ENCODE assay signal across 8 mouse cellular contexts in genomic region chr9:63816540-63816939, GRCm38 (mm10). TPM values are rescaled to one million over a fixed set of nuclear protein-coding genes. Genes with fewer than 3 reads are reported as not detected.
A peak's percentile ranks its signal among the peaks of the same experiment; 100 is the strongest.
DNase-seq lines count a peak whose midpoint lies in the region; TF ChIP-seq lines count a peak whose summit lies in the region.

No protein-coding gene starts in this region.

- WGBS in small intestine, adult 2 months = 76% methylated on average over 2 of the region's 2 CpGs

- H3K4me1 ChIP-seq in small intestine, adult 2 months (ENCODE audit: control insufficient read depth, insufficient read depth, insufficient read length, low read length) = no peaks in the 10 kb centered on the region

- H3K36me3 ChIP-seq in small intestine, adult 2 months (ENCODE audit: control insufficient read depth, insufficient read depth, low read length) = no peaks in the 10 kb centered on the region

- peak; percentile 18 for DNase-seq in kidney, adult 9 months
- no peak for DNase-seq in kidney, adult 18-20 months
- peak; percentile 18 to 29 for DNase-seq in CD8-positive naive resting alpha-beta T cell, adult 2 months (ENCODE audit: low read depth in 2 of 2, low spot score in 2 of 2)
- DNase-seq in R1 (ENCODE audit: low read depth, low spot score) = peak; percentile 63
- DNase-seq in ovary, postnatal 36 days (ENCODE audit: low spot score) = no peak
- no peak for DNase-seq in Muller cell, postnatal 12 days (ENCODE audit: inconsistent ontology term)
- no peak for DNase-seq in layer of hippocampus, postnatal 14 days (ENCODE audit: low spot score in 2 of 2)

- H3K27ac ChIP-seq in small intestine, adult 2 months (ENCODE audit: insufficient read depth, low read depth, low read length) = no peak overlapping the region

- H3K27me3 ChIP-seq in small intestine, adult 2 months (ENCODE audit: control insufficient read depth, insufficient read depth, low read length) = no peaks in the 10 kb centered on the region

- no peak overlapping the region for H3K4me3 ChIP-seq in small intestine, adult 2 months (ENCODE audit: low read depth, low read length)

- TF ChIP-seq CTCF in small intestine, adult 2 months (IDR thresholded peaks at IDR 0.05; ENCODE audit: extremely low read depth, insufficient read length, insufficient replicate concordance, low read depth, low read length) = peak; percentile 65; the same call in 1 of the 2 replicates

- no peak for TF ChIP-seq POLR2A in small intestine, adult 2 months (IDR thresholded peaks at IDR 0.05; ENCODE audit: low read depth, low read length)

RNA-seq across cellular contexts. Expression of gene Smad3, which starts 58.7 kb away (rescaled TPM):
- 13.9 and 21.6 TPM in 2 replicates for polyA plus RNA-seq in small intestine, adult 2 months (2012; rRNA removed)
- 10 to 100 TPM; 18.9 to 24.3 TPM for total RNA-seq in layer of hippocampus, postnatal 14 days (2021)

Comparison
In these comparisons a context has a peak if more than half of its experiments do, and no peak if none do; other contexts are left out.
1. DNase-seq: peak in kidney, adult 9 months (single experiment), CD8-positive naive resting alpha-beta T cell, adult 2 months (2 of 2) and R1 (single experiment); none in kidney, adult 18-20 months (single experiment), ovary, postnatal 36 days (single experiment), Muller cell, postnatal 12 days (single experiment) and layer of hippocampus, postnatal 14 days (0 of 2).